Mouse (Mus musculus): ENCODE measurements around the gene Rsph9. TPM values are rescaled to one million over a fixed set of nuclear protein-coding genes. Genes with fewer than 3 reads are reported as not detected.

Gene Rsph9
- polyA plus RNA-seq, 1 experiment from 2014 or later = 12.6 TPM

DNA sequence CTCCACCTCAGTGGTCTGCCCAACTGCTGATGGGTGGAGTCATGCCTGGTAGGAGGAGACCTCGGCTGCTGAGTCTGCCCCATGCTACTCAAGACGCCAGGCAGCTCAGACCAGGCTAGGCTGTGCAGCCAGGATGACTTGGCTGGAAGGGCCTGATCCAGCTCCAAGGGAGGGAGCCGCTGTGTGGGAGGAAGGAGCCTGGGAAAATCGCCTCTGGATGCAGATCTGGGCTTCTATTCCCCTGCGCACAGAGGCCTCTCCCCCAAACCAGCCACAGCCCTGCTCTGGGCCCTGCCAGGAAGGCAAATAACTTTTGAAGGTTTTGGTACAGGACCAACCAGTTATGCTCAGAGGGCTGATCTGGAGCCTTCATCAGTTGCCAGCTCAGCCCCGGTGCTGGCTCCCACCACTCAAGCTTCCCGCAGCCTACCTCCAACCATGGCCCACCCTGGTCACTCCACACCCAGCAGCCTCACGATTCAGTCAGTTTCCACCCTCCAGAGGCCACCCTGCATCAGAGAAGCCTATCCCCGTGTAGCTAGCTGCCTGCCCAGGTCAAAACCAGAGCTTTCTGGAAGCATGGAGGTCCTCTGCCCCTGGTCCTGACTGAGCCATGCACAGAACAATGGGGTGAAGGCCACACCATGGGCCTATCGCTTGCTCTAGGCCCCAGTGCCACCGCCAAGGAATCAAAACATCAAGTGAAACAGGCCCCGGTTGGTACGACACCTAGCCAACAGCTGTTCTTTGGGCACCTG, 14.1 kb downstream of the Rsph9 start:
- Histone ChIP-seq H3K36me3 (ENCODE audit: control insufficient read depth, insufficient read depth, low read length) (peaks cover 18% of the 10 kb centered on the region; the same call in 1 of the 2 replicates), H3K4me1 (ENCODE audit: control insufficient read depth, insufficient read depth, low read length) (no peaks in the 10 kb centered on the region), H3K27me3 (ENCODE audit: control insufficient read depth, insufficient read depth, low read length) (no peaks in the 10 kb centered on the region), H3K9ac (ENCODE audit: low read length) (no peak overlapping the region), H3K9me3 (ENCODE audit: control insufficient read depth, low read length) (no peaks in the 10 kb centered on the region), H3K4me2 (ENCODE audit: low read depth) (no peak overlapping the region), H3K4me3 (ENCODE audit: low read depth, low read length) (no peak overlapping the region), H3K27ac (ENCODE audit: low read depth, low read length) (no peak overlapping the region)
- DNase-seq (ENCODE audit: low spot score) (no peak), ATAC-seq (ENCODE audit: insufficient read depth, low FRiP score, low TSS enrichment) (no peak)
- WGBS = 80% methylated on average over 13 of the region's 13 CpGs

GRCm38 (mm10) chr17:46127814-46128493, 16.1 kb downstream of the Rsph9 start:
- ATAC-seq (ENCODE audit: insufficient read depth, low FRiP score, low TSS enrichment) = no peak
- DNase-seq (ENCODE audit: low spot score) = no peak
- Histone ChIP-seq H3K27me3 (ENCODE audit: control insufficient read depth, insufficient read depth, low read length) (no peaks in the 10 kb centered on the region), H3K4me1 (ENCODE audit: control insufficient read depth, insufficient read depth, low read length) (no peaks in the 10 kb centered on the region), H3K9me3 (ENCODE audit: control insufficient read depth, low read length) (no peaks in the 10 kb centered on the region), H3K4me2 (ENCODE audit: low read depth) (no peak overlapping the region), H3K27ac (ENCODE audit: low read depth, low read length) (no peak overlapping the region), H3K4me3 (ENCODE audit: low read depth, low read length) (no peak overlapping the region), H3K9ac (ENCODE audit: low read length) (no peak overlapping the region), H3K36me3 (ENCODE audit: control insufficient read depth, insufficient read depth, low read length) (peaks cover 25% of the 10 kb centered on the region)
- WGBS = 82% methylated on average over 6 of the region's 6 CpGs

- ATAC-seq (ENCODE audit: insufficient read depth, low FRiP score, low TSS enrichment) (no peak), DNase-seq (ENCODE audit: low spot score) (no peak)
- Histone ChIP-seq H3K9ac (ENCODE audit: low read length) (no peak overlapping the region), H3K27me3 (ENCODE audit: control insufficient read depth, insufficient read depth, low read length) (no peaks in the 10 kb centered on the region), H3K36me3 (ENCODE audit: control insufficient read depth, insufficient read depth, low read length) (peaks cover 30% of the 10 kb centered on the region), H3K4me3 (ENCODE audit: low read depth, low read length) (no peak overlapping the region), H3K4me2 (ENCODE audit: low read depth) (no peak overlapping the region), H3K27ac (ENCODE audit: low read depth, low read length) (no peak overlapping the region), H3K4me1 (ENCODE audit: control insufficient read depth, insufficient read depth, low read length) (no peaks in the 10 kb centered on the region), H3K9me3 (ENCODE audit: control insufficient read depth, low read length) (no peaks in the 10 kb centered on the region)
- 75% methylated on average over 6 of the region's 6 CpGs for WGBS
Observed at GRCm38 (mm10) chr17:46126608-46127007, 17.4 kb downstream of the Rsph9 start.

DNA sequence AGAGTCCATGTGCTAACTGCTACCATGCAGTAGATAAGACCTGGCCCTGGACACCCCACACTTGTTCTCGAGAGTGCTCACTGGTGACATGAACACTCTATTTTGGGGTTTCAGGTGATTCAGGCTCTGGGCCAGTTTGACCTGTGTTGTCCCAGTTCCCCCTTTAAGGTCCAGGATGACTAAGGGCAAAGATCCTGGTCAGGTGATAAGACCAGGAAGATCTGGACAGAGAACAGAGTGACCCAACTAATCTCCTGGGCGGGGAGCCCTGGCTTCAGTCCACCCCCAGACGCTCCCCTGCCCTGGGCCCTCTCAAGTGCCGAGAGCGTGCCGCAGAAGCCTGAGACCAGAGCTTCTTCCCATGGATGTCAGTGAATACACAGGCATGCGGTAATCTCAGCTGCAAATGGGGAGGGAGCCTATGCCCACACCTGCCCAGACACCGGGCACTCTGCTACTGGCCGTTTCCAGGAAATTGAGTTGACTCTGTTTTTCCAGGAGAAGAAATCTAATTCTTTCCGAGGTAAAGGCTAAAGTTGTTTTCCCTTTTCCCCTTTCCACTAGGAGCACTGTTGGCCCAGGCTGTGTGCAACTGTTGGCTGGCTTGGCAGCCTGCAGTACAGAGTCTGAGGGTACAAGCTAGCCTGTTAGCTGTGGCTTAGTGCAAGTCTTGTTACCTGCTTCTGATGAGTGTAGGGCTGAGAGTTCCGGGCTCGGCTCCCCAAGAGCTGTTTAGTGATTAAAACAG, 19.9 kb downstream of the Rsph9 start:
- H3K4me2 ChIP-seq (ENCODE audit: low read depth) = no peak overlapping the region
- ATAC-seq (ENCODE audit: insufficient read depth, low FRiP score, low TSS enrichment) (no peak), DNase-seq (ENCODE audit: low spot score) (no peak)
- H3K4me3 ChIP-seq (ENCODE audit: low read depth, low read length) = no peak overlapping the region
- no peaks in the 10 kb centered on the region for H3K9me3 ChIP-seq (ENCODE audit: control insufficient read depth, low read length)
- no peak overlapping the region for H3K27ac ChIP-seq (ENCODE audit: low read depth, low read length)
- no peaks in the 10 kb centered on the region for H3K27me3 ChIP-seq (ENCODE audit: control insufficient read depth, insufficient read depth, low read length)
- peaks cover 30% of the 10 kb centered on the region for H3K36me3 ChIP-seq (ENCODE audit: control insufficient read depth, insufficient read depth, low read length)
- WGBS = 90% methylated on average over 12 of the region's 12 CpGs
- H3K4me1 ChIP-seq (ENCODE audit: control insufficient read depth, insufficient read depth, low read length) = no peaks in the 10 kb centered on the region
- H3K9ac ChIP-seq (ENCODE audit: low read length) = no peak overlapping the region

- peaks cover 23% of the 10 kb centered on the region for H3K36me3 ChIP-seq (ENCODE audit: control insufficient read depth, insufficient read depth, low read length)
- H3K27ac ChIP-seq (ENCODE audit: low read depth, low read length) = no peak overlapping the region
- no peak overlapping the region for H3K4me3 ChIP-seq (ENCODE audit: low read depth, low read length)
- H3K4me1 ChIP-seq (ENCODE audit: control insufficient read depth, insufficient read depth, low read length) = no peaks in the 10 kb centered on the region
- H3K9me3 ChIP-seq (ENCODE audit: control insufficient read depth, low read length) = no peaks in the 10 kb centered on the region
- 98% methylated on average over 4 of the region's 4 CpGs for WGBS
- ATAC-seq (ENCODE audit: insufficient read depth, low FRiP score, low TSS enrichment) (no peak), DNase-seq (ENCODE audit: low spot score) (no peak)
- H3K27me3 ChIP-seq (ENCODE audit: control insufficient read depth, insufficient read depth, low read length) = no peaks in the 10 kb centered on the region
- H3K4me2 ChIP-seq (ENCODE audit: low read depth) = no peak overlapping the region
- no peak overlapping the region for H3K9ac ChIP-seq (ENCODE audit: low read length)
Observed at GRCm38 (mm10) chr17:46123285-46123684, 20.7 kb downstream of the Rsph9 start.

DNA sequence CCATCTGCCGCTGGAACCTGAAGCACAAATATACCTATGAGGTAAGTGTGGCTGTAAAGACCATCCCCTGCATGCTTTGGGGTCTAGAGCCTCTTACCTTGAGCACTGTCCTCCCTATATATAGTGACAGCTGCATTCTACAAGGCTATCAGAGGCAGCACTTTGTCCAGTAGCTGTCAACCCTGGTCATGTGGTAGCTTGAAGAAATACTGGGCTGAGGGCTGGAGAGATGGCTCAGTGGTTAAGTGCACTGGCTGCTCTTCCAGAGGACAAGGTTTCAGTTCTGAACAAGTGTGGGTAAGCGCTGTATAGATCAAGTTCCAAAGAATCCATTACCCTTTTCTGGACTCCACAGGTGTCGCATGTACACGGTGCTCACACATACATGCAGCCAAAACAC, 21.2 kb downstream of the Rsph9 start:
- Histone ChIP-seq H3K27me3 (ENCODE audit: control insufficient read depth, insufficient read depth, low read length) (no peaks in the 10 kb centered on the region), H3K9me3 (ENCODE audit: control insufficient read depth, low read length) (no peaks in the 10 kb centered on the region), H3K9ac (ENCODE audit: low read length) (no peak overlapping the region), H3K4me2 (ENCODE audit: low read depth) (no peak overlapping the region), H3K27ac (ENCODE audit: low read depth, low read length) (no peak overlapping the region), H3K36me3 (ENCODE audit: control insufficient read depth, insufficient read depth, low read length) (peaks cover 20% of the 10 kb centered on the region), H3K4me3 (ENCODE audit: low read depth, low read length) (no peak overlapping the region), H3K4me1 (ENCODE audit: control insufficient read depth, insufficient read depth, low read length) (no peaks in the 10 kb centered on the region)
- ATAC-seq (ENCODE audit: insufficient read depth, low FRiP score, low TSS enrichment) (no peak), DNase-seq (ENCODE audit: low spot score) (no peak)
- WGBS = 96% methylated on average over 4 of the region's 4 CpGs

- Histone ChIP-seq H3K27ac (ENCODE audit: low read depth, low read length) (no peak overlapping the region), H3K36me3 (ENCODE audit: control insufficient read depth, insufficient read depth, low read length) (peaks cover 10% of the 10 kb centered on the region), H3K4me2 (ENCODE audit: low read depth) (no peak overlapping the region), H3K9ac (ENCODE audit: low read length) (no peak overlapping the region), H3K27me3 (ENCODE audit: control insufficient read depth, insufficient read depth, low read length) (no peaks in the 10 kb centered on the region), H3K9me3 (ENCODE audit: control insufficient read depth, low read length) (no peaks in the 10 kb centered on the region), H3K4me3 (ENCODE audit: low read depth, low read length) (no peak overlapping the region), H3K4me1 (ENCODE audit: control insufficient read depth, insufficient read depth, low read length) (no peaks in the 10 kb centered on the region)
- WGBS = 91% methylated on average over 10 of the region's 10 CpGs
- DNase-seq (ENCODE audit: low spot score) = no peak
- no peak for ATAC-seq (ENCODE audit: insufficient read depth, low FRiP score, low TSS enrichment)
Observed at GRCm38 (mm10) chr17:46119641-46120040, 24.4 kb downstream of the Rsph9 start.

DNA sequence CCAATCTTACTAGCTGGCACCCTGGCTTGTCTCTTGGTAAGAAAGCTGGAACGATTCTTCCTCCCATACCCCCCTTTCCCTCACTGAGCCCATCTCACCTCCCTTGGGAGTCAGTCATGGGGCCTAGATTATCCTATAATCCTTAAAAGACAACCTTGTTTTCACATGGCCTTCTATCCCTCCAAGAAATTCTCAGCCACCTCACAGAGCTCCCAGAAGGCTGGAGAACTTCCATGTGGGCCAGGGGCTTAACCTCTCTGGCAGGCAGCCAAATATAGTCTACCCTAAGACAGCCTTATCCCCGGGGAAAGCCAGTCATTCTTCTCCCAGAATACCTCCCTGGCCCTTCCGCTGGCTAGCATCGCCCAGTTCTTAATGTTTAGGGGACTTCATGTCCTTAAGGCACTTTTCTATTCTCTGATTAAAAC, 25.6 kb downstream of the Rsph9 start:
- DNase-seq (ENCODE audit: low spot score) (no peak), ATAC-seq (ENCODE audit: insufficient read depth, low FRiP score, low TSS enrichment) (no peak)
- Histone ChIP-seq H3K4me3 (ENCODE audit: low read depth, low read length) (no peak overlapping the region), H3K36me3 (ENCODE audit: control insufficient read depth, insufficient read depth, low read length) (peaks cover 7% of the 10 kb centered on the region), H3K9me3 (ENCODE audit: control insufficient read depth, low read length) (no peaks in the 10 kb centered on the region), H3K27ac (ENCODE audit: low read depth, low read length) (no peak overlapping the region), H3K4me2 (ENCODE audit: low read depth) (no peak overlapping the region), H3K27me3 (ENCODE audit: control insufficient read depth, insufficient read depth, low read length) (no peaks in the 10 kb centered on the region), H3K9ac (ENCODE audit: low read length) (no peak overlapping the region), H3K4me1 (ENCODE audit: control insufficient read depth, insufficient read depth, low read length) (no peaks in the 10 kb centered on the region)
- 86% methylated on average over 4 of the region's 4 CpGs for WGBS

All from neural tube, embryonic 11.5 days (tissue).